8 mouse cellular contexts compared by ENCODE assay signal in the genomic region with DNA sequence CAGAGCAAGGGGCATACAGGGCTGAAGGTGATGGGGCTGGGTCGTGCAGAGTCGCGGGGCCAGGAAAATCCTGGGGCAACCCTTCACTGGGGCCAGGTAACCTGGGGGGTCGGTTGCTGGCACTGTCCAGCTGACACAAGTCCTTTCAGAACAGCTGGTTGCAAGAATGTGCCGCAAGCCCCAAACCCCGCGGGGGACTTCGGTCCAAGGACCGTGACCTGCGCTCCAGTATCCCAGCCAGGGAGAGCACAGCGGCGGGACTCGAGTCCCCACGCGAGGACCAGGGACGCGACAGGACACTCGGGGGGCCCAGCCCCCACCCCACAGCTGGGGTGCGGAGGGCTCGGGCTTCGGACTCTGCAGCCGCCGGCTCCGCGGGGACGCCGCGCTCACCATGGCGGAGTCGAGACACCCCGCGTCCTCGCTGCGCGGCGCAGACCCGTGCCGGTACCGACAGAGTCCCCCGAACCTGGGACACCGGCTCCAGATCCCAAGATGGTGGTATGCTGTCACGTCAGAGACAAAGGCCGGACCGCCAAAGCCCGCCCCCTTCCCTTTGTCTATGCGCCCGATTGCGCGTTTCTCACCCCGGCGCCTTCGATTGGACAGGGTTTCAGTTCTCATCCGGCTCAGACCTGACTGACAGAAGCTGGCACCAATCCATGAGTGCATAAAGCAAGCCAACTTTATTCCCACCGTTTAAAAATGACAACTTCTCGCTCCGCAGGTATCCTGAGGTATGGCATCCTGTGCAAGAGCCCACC. TPM values are rescaled to one million over a fixed set of nuclear protein-coding genes. Genes with fewer than 3 reads are reported as not detected.
DNase-seq lines count a peak whose midpoint lies in the region; ATAC-seq and TF ChIP-seq lines count a peak whose summit lies in the region.

TSS of gene Zfp810 (minus strand) at position 493 of the 764 bp plus-strand sequence.

- peak within 1 kb of the TSS; percentile 98 for H3K4me3 ChIP-seq in forebrain, embryonic 15.5 days
- H3K4me3 ChIP-seq in liver, embryonic 16.5 days (ENCODE audit: low read depth, low read length), result peak within 1 kb of the TSS; percentile 81
- H3K4me3 ChIP-seq in neural tube, embryonic 12.5 days, result peak within 1 kb of the TSS; percentile 87
- peak within 1 kb of the TSS; percentile 90 for H3K4me3 ChIP-seq in stomach, postnatal 0 days (ENCODE audit: low read depth, low read length)

- intact Hi-C loops in heart, postnatal 14 days (cut with DNase I), result no loop called here

- no peak for TF ChIP-seq EP300 in stomach, postnatal 0 days (optimal IDR thresholded peaks at IDR 0.05)

- H3K4me1 ChIP-seq in forebrain, embryonic 15.5 days, result peaks cover 14% of the 10 kb centered on the region
- H3K4me1 ChIP-seq in liver, embryonic 16.5 days (ENCODE audit: control insufficient read depth, low read depth, low read length), result peaks cover 3% of the 10 kb centered on the region; the same call in 1 of the 2 replicates
- peaks cover 10% of the 10 kb centered on the region for H3K4me1 ChIP-seq in neural tube, embryonic 12.5 days
- H3K4me1 ChIP-seq in stomach, postnatal 0 days (replicated peaks; ENCODE audit: control insufficient read depth, insufficient read depth), result peaks cover 5% of the 10 kb centered on the region; the same call in 1 of the 2 replicates

- under 1% methylated on average over 56 of the region's 56 CpGs for WGBS in forebrain, embryonic 15.5 days
- WGBS in large intestine, adult 2 months, result under 1% methylated on average over 56 of the region's 56 CpGs
- WGBS in liver, embryonic 16.5 days (ENCODE audit: insufficient replicate concordance), result under 1% methylated on average over 56 of the region's 56 CpGs
- under 1% methylated on average over 56 of the region's 56 CpGs for WGBS in neural tube, embryonic 12.5 days
- under 1% methylated on average over 56 of the region's 56 CpGs for WGBS in stomach, postnatal 0 days

- H3K27ac ChIP-seq in forebrain, embryonic 15.5 days (replicated peaks), result peak within 1 kb of the TSS; percentile 95
- no peak within 1 kb of the TSS for H3K27ac ChIP-seq in liver, embryonic 16.5 days (ENCODE audit: low read length)
- H3K27ac ChIP-seq in neural tube, embryonic 12.5 days, result peak within 1 kb of the TSS; percentile 66
- peak within 1 kb of the TSS; percentile 73 for H3K27ac ChIP-seq in stomach, postnatal 0 days (replicated peaks)

- ATAC-seq in forebrain, embryonic 15.5 days (replicated peaks), result peak; percentile 100
- ATAC-seq in liver, embryonic 16.5 days (ENCODE audit: low read depth), result peak; percentile 96
- peak; percentile 99 for ATAC-seq in neural tube, embryonic 12.5 days (ENCODE audit: low FRiP score, low read depth)
- peak; percentile 99 for ATAC-seq in stomach, postnatal 0 days (ENCODE audit: low FRiP score, low TSS enrichment)

- H3K27me3 ChIP-seq in forebrain, embryonic 15.5 days, result no peaks in the 10 kb centered on the region
- no peaks in the 10 kb centered on the region for H3K27me3 ChIP-seq in liver, embryonic 16.5 days (ENCODE audit: control insufficient read depth, insufficient read depth, low read depth, low read length)
- no peaks in the 10 kb centered on the region for H3K27me3 ChIP-seq in neural tube, embryonic 12.5 days (replicated peaks)
- H3K27me3 ChIP-seq in stomach, postnatal 0 days (ENCODE audit: control insufficient read depth, insufficient read depth, low read length), result no peaks in the 10 kb centered on the region

- peaks cover 10% of the 10 kb centered on the region; the same call in 1 of the 2 replicates for H3K9me3 ChIP-seq in forebrain, embryonic 15.5 days
- no peaks in the 10 kb centered on the region for H3K9me3 ChIP-seq in liver, embryonic 16.5 days (replicated peaks; ENCODE audit: control insufficient read depth, low read length)
- H3K9me3 ChIP-seq in neural tube, embryonic 12.5 days, result peaks cover 13% of the 10 kb centered on the region
- H3K9me3 ChIP-seq in stomach, postnatal 0 days (ENCODE audit: control insufficient read depth, low read length), result no peaks in the 10 kb centered on the region

- DNase-seq in ES-CJ7 (ENCODE audit: low read depth, low spot score), result peak; percentile 99
- peak; percentile 86 to 93 for DNase-seq in cerebellum, adult 18-20 months
- peak; percentile 88 to 93 for DNase-seq in heart, postnatal 14 days
- peak; percentile 94 for DNase-seq in large intestine, adult 2 months (ENCODE audit: low read depth, low spot score)
- peak; percentile 97 for DNase-seq in stomach, postnatal 0 days (ENCODE audit: low spot score)

- peak within 1 kb of the TSS; percentile 56 for H3K4me2 ChIP-seq in forebrain, embryonic 15.5 days (replicated peaks)
- peak within 1 kb of the TSS; percentile 81 for H3K4me2 ChIP-seq in liver, embryonic 16.5 days (ENCODE audit: low read depth, low read length)
- H3K4me2 ChIP-seq in neural tube, embryonic 12.5 days (replicated peaks), result peak within 1 kb of the TSS; percentile 79
- peak within 1 kb of the TSS; percentile 95 for H3K4me2 ChIP-seq in stomach, postnatal 0 days (replicated peaks; ENCODE audit: low read depth)

- peak within 1 kb of the TSS; percentile 98 for H3K9ac ChIP-seq in forebrain, embryonic 15.5 days (replicated peaks)
- H3K9ac ChIP-seq in liver, embryonic 16.5 days (ENCODE audit: low read depth, low read length), result peak within 1 kb of the TSS; percentile 80
- peak within 1 kb of the TSS; percentile 99 for H3K9ac ChIP-seq in neural tube, embryonic 12.5 days
- peak within 1 kb of the TSS; percentile 94 for H3K9ac ChIP-seq in stomach, postnatal 0 days (ENCODE audit: low read length)

- peak; percentile 14; the same call in 1 of the 2 replicates for TF ChIP-seq CTCF in stomach, postnatal 0 days (IDR thresholded peaks at IDR 0.05; ENCODE audit: low read depth)

- H3K36me3 ChIP-seq in forebrain, embryonic 15.5 days, result peaks cover 28% of the 10 kb centered on the region
- peaks cover 4% of the 10 kb centered on the region for H3K36me3 ChIP-seq in liver, embryonic 16.5 days (ENCODE audit: control insufficient read depth, insufficient read depth)
- H3K36me3 ChIP-seq in neural tube, embryonic 12.5 days, result peaks cover 30% of the 10 kb centered on the region
- no peaks in the 10 kb centered on the region for H3K36me3 ChIP-seq in stomach, postnatal 0 days (ENCODE audit: control insufficient read depth, insufficient read depth, low read length)

RNA-seq across cellular contexts. Expression of gene Zfp810, which starts in this region (rescaled TPM):
- polyA plus RNA-seq in forebrain, embryonic 15.5 days (2015; fragmentation: Nextera tagmentation; extraction: Ambion mirVana), result 36.2 and 36.8 TPM in 2 replicates
- total RNA-seq in heart, postnatal 14 days (2021), result 1 to 10 TPM; 7.1 to 8.9 TPM
- polyA plus RNA-seq in large intestine, adult 2 months (2012; rRNA removed), result 2.8 and 4.9 TPM in 2 replicates
- 2.7 and 2.8 TPM in 2 replicates for polyA plus RNA-seq in liver, embryonic 16.5 days (2015; fragmentation: Nextera tagmentation; extraction: Ambion mirVana)
- 36.3 and 38.8 TPM in 2 replicates for polyA plus RNA-seq in neural tube, embryonic 12.5 days (2016; fragmentation: Nextera tagmentation; extraction: Ambion mirVana)
- polyA plus RNA-seq in stomach, postnatal 0 days (2015; fragmentation: Nextera tagmentation; extraction: Ambion mirVana), result 10.1 and 10.2 TPM in 2 replicates
